23 mouse cellular contexts compared by ENCODE assay signal in the genomic region with DNA sequence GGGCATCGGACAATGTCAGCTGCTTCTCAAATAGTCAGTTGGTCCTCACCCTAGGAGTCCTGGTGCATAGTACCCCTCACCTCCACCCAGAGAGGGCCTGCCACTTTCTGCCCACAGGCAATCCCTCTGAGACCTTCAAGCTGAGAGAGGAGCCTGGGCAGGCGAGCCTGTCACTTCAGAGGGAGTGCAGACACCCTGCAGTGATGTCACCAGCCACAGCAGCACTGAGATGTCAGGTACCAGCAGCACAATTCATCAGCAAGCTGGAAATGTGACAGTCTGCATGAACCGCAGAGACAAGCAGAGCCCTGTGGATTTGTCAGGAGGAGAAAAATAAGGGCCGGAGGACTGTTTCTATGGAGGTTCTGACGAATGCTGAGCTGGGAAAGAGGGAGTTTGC.
DNase-seq lines count a peak whose midpoint lies in the region; ATAC-seq lines count a peak whose summit lies in the region.
"Had no signal": no experiment of that assay in that cellular context is flagged by ENCODE, and none has a peak within 500 bp of the region (broad histone marks: within the 10 kb centered on the region; RNA-seq: fewer than 3 reads in every experiment).

No protein-coding gene starts in this region.

- H3K4me2 ChIP-seq in heart, embryonic 11.5 days = no peak overlapping the region
- no peak overlapping the region for H3K4me2 ChIP-seq in midbrain, embryonic 13.5 days (replicated peaks)
- no peak overlapping the region for H3K4me2 ChIP-seq in midbrain, embryonic 15.5 days
- no peak overlapping the region for H3K4me2 ChIP-seq in forebrain, embryonic 15.5 days (replicated peaks)
- H3K4me2 ChIP-seq: embryonic facial prominence, embryonic 15.5 days; heart, embryonic 12.5 days; hindbrain, embryonic 12.5 days; intestine, embryonic 15.5 days had no signal

- H3K9ac ChIP-seq in heart, embryonic 11.5 days (ENCODE audit: low read depth, low read length) = no peak overlapping the region
- H3K9ac ChIP-seq in midbrain, embryonic 13.5 days (replicated peaks) = no peak overlapping the region
- no peak overlapping the region for H3K9ac ChIP-seq in midbrain, embryonic 15.5 days
- no peak overlapping the region for H3K9ac ChIP-seq in forebrain, embryonic 15.5 days (replicated peaks)
- H3K9ac ChIP-seq: embryonic facial prominence, embryonic 15.5 days; heart, embryonic 12.5 days; hindbrain, embryonic 12.5 days; intestine, embryonic 15.5 days had no signal

- no peak overlapping the region for H3K27ac ChIP-seq in heart, embryonic 11.5 days (ENCODE audit: low read depth, low read length)
- H3K27ac ChIP-seq in midbrain, embryonic 13.5 days = 0 out of 2 replicates have a peak overlapping the region, but pooled peaks have one; percentile 15
- H3K27ac ChIP-seq in midbrain, embryonic 15.5 days = no peak overlapping the region
- H3K27ac ChIP-seq in forebrain, embryonic 15.5 days (replicated peaks) = no peak overlapping the region
- H3K27ac ChIP-seq: embryonic facial prominence, embryonic 15.5 days; forebrain, embryonic 10.5 days; heart, adult 2 months; hindbrain, embryonic 12.5 days; intestine, embryonic 15.5 days had no signal

- WGBS in heart, embryonic 11.5 days (ENCODE audit: insufficient replicate concordance) = 33% methylated on average over 5 of the region's 5 CpGs
- 74% methylated on average over 5 of the region's 5 CpGs for WGBS in midbrain, embryonic 13.5 days
- WGBS in midbrain, embryonic 15.5 days = 62% methylated on average over 5 of the region's 5 CpGs
- 77% methylated on average over 5 of the region's 5 CpGs for WGBS in forebrain, embryonic 15.5 days

- no peak for ATAC-seq in heart, embryonic 11.5 days (replicated peaks; ENCODE audit: insufficient number of reproducible peaks, low FRiP score, low TSS enrichment)
- no peak for ATAC-seq in midbrain, embryonic 13.5 days
- no peak for ATAC-seq in midbrain, embryonic 15.5 days (replicated peaks)
- ATAC-seq in forebrain, embryonic 15.5 days (replicated peaks) = no peak
- ATAC-seq: activated CD4-positive, CD25-positive, alpha-beta regulatory T cell, adult 4 months; forebrain, embryonic 16.5 days; intestine, embryonic 15.5 days; Patski had no signal

- H3K27me3 ChIP-seq in heart, embryonic 11.5 days (ENCODE audit: control insufficient read depth, insufficient read depth, low read length) = no peaks in the 10 kb centered on the region
- H3K27me3 ChIP-seq in midbrain, embryonic 13.5 days = no peaks in the 10 kb centered on the region
- no peaks in the 10 kb centered on the region for H3K27me3 ChIP-seq in midbrain, embryonic 15.5 days (replicated peaks)
- no peaks in the 10 kb centered on the region for H3K27me3 ChIP-seq in forebrain, embryonic 15.5 days
- H3K27me3 ChIP-seq: embryonic facial prominence, embryonic 15.5 days; heart, embryonic 12.5 days; hindbrain, embryonic 12.5 days; intestine, embryonic 15.5 days had no signal

- peak; percentile 88 for DNase-seq in heart, adult 11 months
- DNase-seq in adrenal gland, adult 2 months = peak; percentile 46
- DNase-seq in adrenal gland, postnatal 25 days = peak; percentile 15
- DNase-seq in cerebellum, postnatal 10 days = no peak
- DNase-seq: cerebellum, adult 18-20 months; cerebellum, postnatal 14 days; embryo, embryonic 11 days; gastrocnemius, postnatal 10 days; heart, adult 2 months; kidney, adult 18-20 months had no signal

- H3K36me3 ChIP-seq in heart, embryonic 11.5 days (ENCODE audit: control insufficient read depth, insufficient read depth, low read length) = no peaks in the 10 kb centered on the region
- H3K36me3 ChIP-seq in midbrain, embryonic 13.5 days = no peaks in the 10 kb centered on the region
- no peaks in the 10 kb centered on the region for H3K36me3 ChIP-seq in midbrain, embryonic 15.5 days (replicated peaks)
- no peaks in the 10 kb centered on the region for H3K36me3 ChIP-seq in forebrain, embryonic 15.5 days
- H3K36me3 ChIP-seq: embryonic facial prominence, embryonic 15.5 days; forebrain, embryonic 10.5 days; heart, embryonic 12.5 days; hindbrain, embryonic 12.5 days; intestine, embryonic 15.5 days had no signal

- no peaks in the 10 kb centered on the region for H3K4me1 ChIP-seq in heart, embryonic 11.5 days (ENCODE audit: control insufficient read depth, insufficient read depth, low read length)
- no peaks in the 10 kb centered on the region for H3K4me1 ChIP-seq in midbrain, embryonic 13.5 days (replicated peaks)
- H3K4me1 ChIP-seq in midbrain, embryonic 15.5 days = no peaks in the 10 kb centered on the region
- H3K4me1 ChIP-seq in forebrain, embryonic 15.5 days = no peaks in the 10 kb centered on the region
- H3K4me1 ChIP-seq: embryonic facial prominence, embryonic 15.5 days; forebrain, embryonic 10.5 days; hindbrain, embryonic 12.5 days; intestine, embryonic 15.5 days had no signal

- H3K9me3 ChIP-seq in heart, embryonic 11.5 days (replicated peaks; ENCODE audit: control insufficient read depth, low read length) = no peaks in the 10 kb centered on the region
- H3K9me3 ChIP-seq in midbrain, embryonic 13.5 days = no peaks in the 10 kb centered on the region
- H3K9me3 ChIP-seq in midbrain, embryonic 15.5 days = no peaks in the 10 kb centered on the region
- H3K9me3 ChIP-seq in forebrain, embryonic 15.5 days = no peaks in the 10 kb centered on the region
- H3K9me3 ChIP-seq: embryonic facial prominence, embryonic 15.5 days; forebrain, embryonic 10.5 days; heart, embryonic 12.5 days; hindbrain, embryonic 12.5 days; intestine, embryonic 15.5 days had no signal

- H3K4me3 ChIP-seq in heart, embryonic 11.5 days (ENCODE audit: low read depth, low read length) = no peak overlapping the region
- H3K4me3 ChIP-seq in midbrain, embryonic 13.5 days (replicated peaks) = no peak overlapping the region
- no peak overlapping the region for H3K4me3 ChIP-seq in midbrain, embryonic 15.5 days
- H3K4me3 ChIP-seq in forebrain, embryonic 15.5 days = no peak overlapping the region
- H3K4me3 ChIP-seq: embryonic facial prominence, embryonic 15.5 days; erythroblast, embryonic 14.5 days; forebrain, embryonic 10.5 days; heart, adult 2 months; heart, embryonic 12.5 days; hindbrain, embryonic 12.5 days; intestine, embryonic 15.5 days had no signal

Comparison
In these comparisons a context has a peak if more than half of its experiments do, and no peak if none do; other contexts are left out.
1. DNase-seq: peak in heart, adult 11 months (single experiment), adrenal gland, adult 2 months (single experiment) and adrenal gland, postnatal 25 days (single experiment); none in cerebellum, postnatal 10 days (0 of 2).